Mouse (Mus musculus) ES-E14 (cell line): ENCODE results near the gene Erf. TPM values are rescaled to one million over a fixed set of nuclear protein-coding genes. Genes with fewer than 3 reads are reported as not detected.

ENCODE experiments used
- DNase-seq: peaks from one replicate; pipeline ENCODE4 v3.0.0-alpha.2; 2013; ENCODE audit warnings: low read depth, low spot score
- H3K27ac ChIP-seq: 2 replicates; pipeline ENCODE4 v1.5.1; 2012; ENCODE audit warnings: low read depth, mild to moderate bottlenecking, low read length, moderate library complexity, mixed read lengths; ENCODE audit not compliant: poor library complexity, insufficient read depth, severe bottlenecking
- H3K36me3 ChIP-seq: 2 replicates; pipeline ENCODE4 v1.6.1; 2012; ENCODE audit warnings: mild to moderate bottlenecking, low read length, moderate library complexity, mixed read lengths; ENCODE audit not compliant: control insufficient read depth, poor library complexity, insufficient read depth, severe bottlenecking
- H3K4me1 ChIP-seq, 2 experiments: fragments of 150-350 bp in 1 of 2; sonication (generic) in 1 of 2; 2 replicates each; pipeline ENCODE4 v1.6.1; 2012; ENCODE audit warnings: low read length in 2 of 2, mild to moderate bottlenecking in 1 of 2, mixed read lengths in 1 of 2; ENCODE audit not compliant: control insufficient read depth in 2 of 2, insufficient read depth in 2 of 2, poor library complexity in 1 of 2
- H3K4me3 ChIP-seq, 2 experiments: fragments of 150-350 bp in 1 of 2; sonication (generic) in 1 of 2; 2 replicates each; pipeline ENCODE4 v1.5.1; 2012; ENCODE audit warnings: low read length in 2 of 2, low read depth in 1 of 2, mild to moderate bottlenecking in 1 of 2, mixed read lengths in 1 of 2; ENCODE audit not compliant: insufficient read depth in 1 of 2, poor library complexity in 1 of 2, severe bottlenecking in 1 of 2
- H3K9ac ChIP-seq: 2 replicates; pipeline ENCODE4 v1.6.1; 2012; ENCODE audit warnings: low read depth, mild to moderate bottlenecking, low read length, mixed read lengths; ENCODE audit not compliant: poor library complexity, insufficient read depth, severe bottlenecking
- H3K9me3 ChIP-seq: fragments of 150-350 bp; sonication (generic); 2 replicates; pipeline ENCODE4 v1.6.1; 2012; ENCODE audit warnings: low read depth, mild to moderate bottlenecking, low read length; ENCODE audit not compliant: control insufficient read depth, insufficient read depth
- CHD2 ChIP-seq: IDR thresholded peaks from 2 replicates; pipeline ENCODE4 v1.6.1; 2014; ENCODE audit warnings: mild to moderate bottlenecking, low read depth, low read length, inconsistent platforms
- HCFC1 ChIP-seq: IDR thresholded peaks from 2 replicates; pipeline ENCODE4 v1.6.1; 2012; ENCODE audit warnings: low read length, inconsistent platforms, borderline replicate concordance; ENCODE audit not compliant: insufficient read depth
- MAFK ChIP-seq: IDR thresholded peaks from 2 replicates; pipeline ENCODE4 v1.6.1; 2014; ENCODE audit warnings: mild to moderate bottlenecking, low read depth, low read length, inconsistent platforms; ENCODE audit not compliant: insufficient read depth
- ZC3H11A ChIP-seq: IDR thresholded peaks from 2 replicates; pipeline ENCODE4 v1.6.1; 2012; ENCODE audit warnings: low read depth, mild to moderate bottlenecking, inconsistent platforms, low read length, borderline replicate concordance
- ZNF384 ChIP-seq: IDR thresholded peaks from 2 replicates; pipeline ENCODE4 v1.6.1; 2012; ENCODE audit warnings: low read depth, low read length, inconsistent platforms
- in situ Hi-C, 2 experiments: fragments of 600-800 bp; cut with MboI; formaldehyde crosslinking; loops; one replicate each; pipeline ENCODE4 v1.15.1; 2025; ENCODE audit warnings: low sequenced_read_pairs in 2 of 2, inconsistent platforms in 1 of 2; ENCODE audit not compliant: unreplicated experiment in 2 of 2
- total RNA-seq: library from RNA; depleted of rRNA; stranded (reverse); fragments of 300-350 nt; gene quantifications from 2 replicates; pipeline ENCODE4 v1.2.3, GENCODE M21; 2012

The Erf gene
- total RNA-seq, 1 experiment: 87.1 TPM

DNA sequence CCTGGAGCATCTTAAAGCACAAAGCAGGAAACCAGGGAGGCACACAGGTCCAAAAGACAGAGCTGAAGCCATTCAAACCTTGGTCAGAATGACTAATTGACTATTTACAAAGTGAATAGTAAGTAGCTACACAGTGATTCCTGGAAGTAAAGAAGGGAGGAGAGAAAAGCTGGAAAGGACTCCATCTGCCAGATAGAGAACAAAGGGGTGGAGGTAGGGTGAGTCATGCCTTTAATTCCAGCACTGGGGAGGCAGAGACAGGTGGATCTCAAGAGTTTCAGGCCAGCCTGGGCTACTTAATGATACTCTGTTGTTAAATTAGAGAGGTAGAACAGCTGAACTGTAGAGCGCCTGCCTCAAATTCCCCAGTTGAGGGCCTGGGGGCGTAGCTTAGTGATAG, 36.4 kb downstream of the Erf start:
- in situ Hi-C loops: no loop called here
- H3K4me1 ChIP-seq: peaks cover 6 to 15% of the 10 kb centered on the region in 2 experiments; a peak in 3 of 4 replicates
- H3K4me3 ChIP-seq: no peak overlapping the region
- no peaks in the 10 kb centered on the region for H3K9me3 ChIP-seq
- H3K9ac ChIP-seq: no peak overlapping the region
- peaks cover 31% of the 10 kb centered on the region for H3K36me3 ChIP-seq
- H3K27ac ChIP-seq: 0 out of 2 replicates have a peak overlapping the region, but pooled peaks have one; percentile 28
- TF ChIP-seq CHD2 (no peak), ZC3H11A (no peak), HCFC1 (no peak), ZNF384 (no peak), MAFK (no peak)
- no peak for DNase-seq

DNA sequence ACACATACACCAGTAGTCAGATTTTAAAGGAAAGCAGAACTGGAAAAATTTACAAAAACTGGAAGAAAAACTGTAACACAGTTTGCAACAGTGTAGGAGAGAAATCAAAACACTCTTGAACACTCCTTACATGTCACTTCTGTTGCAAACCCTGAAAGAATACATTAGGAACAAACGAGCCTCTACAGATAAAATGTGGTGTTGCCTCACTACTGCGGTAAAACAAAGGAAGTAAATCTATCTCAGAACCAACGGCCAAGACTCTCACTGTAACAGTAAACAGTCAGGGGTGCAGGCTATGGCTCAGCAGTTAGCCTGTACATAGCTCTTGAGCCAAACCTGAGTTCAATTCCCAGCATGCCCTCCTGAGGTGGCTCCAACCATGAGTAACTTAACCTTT, 37.5 kb downstream of the Erf start:
- Histone ChIP-seq H3K9me3 (no peaks in the 10 kb centered on the region), H3K27ac (no peak overlapping the region), H3K4me3 (no peak overlapping the region), H3K4me1 (peaks cover 7 to 16% of the 10 kb centered on the region in 2 experiments; a peak in 3 of 4 replicates), H3K36me3 (peaks cover 33% of the 10 kb centered on the region), H3K9ac (no peak overlapping the region)
- in situ Hi-C loops: no loop called here
- no peak for DNase-seq
- no peak for TF ChIP-seq CHD2
- no peak for TF ChIP-seq MAFK
- TF ChIP-seq ZNF384: no peak
- TF ChIP-seq ZC3H11A: no peak

DNA sequence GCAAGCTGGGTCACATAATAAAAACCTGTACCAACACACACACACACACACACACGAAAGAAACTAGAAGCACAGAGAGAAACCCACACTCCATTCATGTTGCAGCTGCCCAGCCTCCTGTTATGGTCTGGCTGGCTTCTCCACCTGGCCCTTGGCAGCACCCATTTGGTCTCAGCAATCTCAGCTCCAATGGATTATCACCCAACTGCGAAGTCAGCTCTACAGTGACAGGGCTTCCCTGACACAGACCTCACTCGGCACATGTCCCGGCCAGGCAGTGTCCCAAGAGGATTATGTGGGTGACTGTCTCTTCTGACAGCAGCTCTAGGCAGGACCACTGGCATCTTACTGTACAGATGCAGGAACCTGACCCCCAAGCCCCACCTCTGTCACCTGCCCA, 40.1 kb downstream of the Erf start:
- H3K9ac ChIP-seq: no peak overlapping the region
- no peak for DNase-seq
- H3K4me3 ChIP-seq: no peak overlapping the region
- in situ Hi-C loops: no loop called here
- no peak overlapping the region for H3K27ac ChIP-seq
- TF ChIP-seq CHD2 (no peak), MAFK (no peak), HCFC1 (no peak), ZC3H11A (no peak), ZNF384 (no peak)
- H3K4me1 ChIP-seq: peaks cover 5 to 22% of the 10 kb centered on the region in 2 experiments; a peak in 3 of 4 replicates
- H3K9me3 ChIP-seq: no peaks in the 10 kb centered on the region
- peaks cover 44% of the 10 kb centered on the region for H3K36me3 ChIP-seq

DNA sequence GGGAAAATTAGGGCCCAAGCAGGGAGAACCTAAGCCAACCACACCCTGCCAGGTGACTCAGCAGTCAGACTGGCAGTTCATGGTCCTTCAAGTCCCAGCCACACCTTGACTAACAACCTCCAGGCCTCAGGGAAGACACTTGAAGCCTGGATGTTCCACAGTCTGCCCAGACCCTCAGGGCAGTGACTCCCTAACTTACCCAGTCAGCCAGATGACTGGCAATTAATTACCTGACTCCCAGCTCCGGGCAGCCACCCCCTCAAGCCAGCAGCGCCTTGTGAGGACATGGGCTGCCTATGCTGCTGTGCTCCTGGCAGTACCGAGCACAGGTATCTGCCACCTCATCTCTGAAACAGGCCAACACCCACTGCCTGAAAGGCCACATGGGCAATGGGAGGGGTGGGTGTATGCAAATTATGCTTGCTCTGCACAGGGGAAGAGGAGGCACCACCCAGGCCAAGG, 41.4 kb downstream of the Erf start:
- in situ Hi-C loops: no loop called here
- no peak for DNase-seq
- Histone ChIP-seq H3K36me3 (peaks cover 48% of the 10 kb centered on the region), H3K9ac (no peak overlapping the region), H3K4me3 (no peak overlapping the region), H3K9me3 (no peaks in the 10 kb centered on the region), H3K4me1 (peaks cover 2 to 22% of the 10 kb centered on the region in 2 experiments; a peak in 3 of 4 replicates), H3K27ac (no peak overlapping the region)
- TF ChIP-seq CHD2 (no peak), ZNF384 (no peak), MAFK (no peak), ZC3H11A (no peak), HCFC1 (no peak)
